Mouse (Mus musculus): ENCODE data around the gene Dgkq. TPM values are rescaled to one million over a fixed set of nuclear protein-coding genes. Genes with fewer than 3 reads are reported as not detected.

Dgkq gene
- total and polyA plus RNA-seq, 3 experiments: 11.3 TPM; not detected in 1

GRCm38 (mm10) chr5:108657406-108657805, 12.1 kb downstream of the Dgkq start:
- Histone ChIP-seq H3K27ac (ENCODE audit: control insufficient read depth, low read depth, low read length) (no peak overlapping the region), H3K4me3 (ENCODE audit: control insufficient read depth in 1 of 2, insufficient read depth in 1 of 2, low read depth in 2 of 2, low read length in 2 of 2) (no peak overlapping the region), H3K27me3 (ENCODE audit: control insufficient read depth in 1 of 2, insufficient read depth in 2 of 2, low read length in 2 of 2) (no peaks in the 10 kb centered on the region), H3K4me1 (ENCODE audit: control insufficient read depth in 1 of 2, insufficient read depth in 2 of 2, low read length in 2 of 2) (peaks cover 4 to 14% of the 10 kb centered on the region in 2 experiments), H3K79me2 (ENCODE audit: control insufficient read depth, insufficient read depth, low read length, poor library complexity) (peaks cover 13% of the 10 kb centered on the region), H3K9ac (ENCODE audit: control insufficient read depth, low read depth, low read length, poor library complexity, severe bottlenecking) (no peak overlapping the region), H3K9me3 (replicated peaks; ENCODE audit: insufficient read depth, low read length) (no peaks in the 10 kb centered on the region), H3K36me3 (ENCODE audit: control insufficient read depth in 1 of 2, insufficient read depth in 2 of 2, low read length in 2 of 2) (peaks cover 2% of the 10 kb centered on the region in 2 experiments; a peak in 2 of 4 replicates)
- TF ChIP-seq TCF12 (IDR thresholded peaks at IDR 0.05; ENCODE audit: low read depth, low read length) (no peak), USF1 (IDR thresholded peaks at IDR 0.05; ENCODE audit: low read depth, low read length) (no peak), MAZ (IDR thresholded peaks at IDR 0.05; ENCODE audit: low read depth, low read length) (no peak), TBP (IDR thresholded peaks at IDR 0.05; ENCODE audit: low read depth, low read length) (no peak), MEF2A (IDR thresholded peaks at IDR 0.05; ENCODE audit: extremely low read depth, insufficient replicate concordance, low read depth, low read length, poor library complexity, severe bottlenecking) (no peak), CHD2 (IDR thresholded peaks at IDR 0.05; ENCODE audit: low read length) (no peak)
- DNase-seq (ENCODE audit: low read depth, low spot score): no peak

GRCm38 (mm10) chr5:108655891-108656650, 13.4 kb downstream of the Dgkq start:
- peaks cover 0 to 12% of the 10 kb centered on the region in 2 experiments; a peak in 2 of 4 replicates for H3K4me1 ChIP-seq (ENCODE audit: control insufficient read depth in 1 of 2, insufficient read depth in 2 of 2, low read length in 2 of 2)
- DNase-seq (ENCODE audit: low read depth, low spot score): no peak
- no peak overlapping the region for H3K4me3 ChIP-seq (ENCODE audit: control insufficient read depth in 1 of 2, insufficient read depth in 1 of 2, low read depth in 2 of 2, low read length in 2 of 2)
- TF ChIP-seq JUND (IDR thresholded peaks at IDR 0.05; ENCODE audit: low read depth, low read length): no peak
- no peak for TF ChIP-seq SMC3 (IDR thresholded peaks at IDR 0.05; ENCODE audit: low read depth, low read length)
- no peak for TF ChIP-seq GATA1 (IDR thresholded peaks at IDR 0.05; ENCODE audit: low read depth, low read length)
- TF ChIP-seq ZKSCAN1 (IDR thresholded peaks at IDR 0.05; ENCODE audit: low read depth, low read length): no peak
- TF ChIP-seq ETS1 (IDR thresholded peaks at IDR 0.05; ENCODE audit: low read depth, low read length): no peak
- no peak for TF ChIP-seq RCOR1 (IDR thresholded peaks at IDR 0.05; ENCODE audit: low read depth, low read length)
- no peak for TF ChIP-seq CTCF (IDR thresholded peaks at IDR 0.05 in 2 of 3, conservative IDR thresholded peaks at IDR 0.05 in 1 of 3; ENCODE audit: control insufficient read depth in 1 of 3, insufficient read depth in 1 of 3, low read depth in 2 of 3, low read length in 3 of 3, poor library complexity in 1 of 3, severe bottlenecking in 1 of 3)
- TF ChIP-seq MYC (IDR thresholded peaks at IDR 0.05; ENCODE audit: low read depth, low read length): no peak
- TF ChIP-seq RAD21 (IDR thresholded peaks at IDR 0.05; ENCODE audit: low read depth, low read length): no peak
- TF ChIP-seq GABPA (IDR thresholded peaks at IDR 0.05; ENCODE audit: low read depth, low read length): no peak
- no peak for TF ChIP-seq HCFC1 (IDR thresholded peaks at IDR 0.05; ENCODE audit: low read depth, low read length)
- no peak for TF ChIP-seq POLR2A (IDR thresholded peaks at IDR 0.05; ENCODE audit: control insufficient read depth in 1 of 2, insufficient read depth in 1 of 2, low read depth in 1 of 2, low read length in 2 of 2, poor library complexity in 1 of 2)
- no peak overlapping the region for H3K9ac ChIP-seq (ENCODE audit: control insufficient read depth, low read depth, low read length, poor library complexity, severe bottlenecking)
- H3K79me2 ChIP-seq (ENCODE audit: control insufficient read depth, insufficient read depth, low read length, poor library complexity): peaks cover 13% of the 10 kb centered on the region
- H3K9me3 ChIP-seq (replicated peaks; ENCODE audit: insufficient read depth, low read length): no peaks in the 10 kb centered on the region
- H3K27ac ChIP-seq (ENCODE audit: control insufficient read depth, low read depth, low read length): no peak overlapping the region
- no peaks in the 10 kb centered on the region for H3K27me3 ChIP-seq (ENCODE audit: control insufficient read depth in 1 of 2, insufficient read depth in 2 of 2, low read length in 2 of 2)
- peaks cover 2% of the 10 kb centered on the region in 2 experiments; a peak in 2 of 4 replicates for H3K36me3 ChIP-seq (ENCODE audit: control insufficient read depth in 1 of 2, insufficient read depth in 2 of 2, low read length in 2 of 2)

Measured in MEL (cell line).